Mouse (Mus musculus): Measurements from ENCODE around the gene Arrdc4. TPM values are rescaled to one million over a fixed set of nuclear protein-coding genes. Genes with fewer than 3 reads are reported as not detected.

Gene Arrdc4
- polyA plus RNA-seq, 1 experiment from 2014 or later, result 16.2 TPM

GRCm38 (mm10) chr7:68697313-68697712, 51.7 kb downstream of the Arrdc4 start:
- Histone ChIP-seq H3K27me3 (replicated peaks; ENCODE audit: low read depth, poor library complexity, severe bottlenecking) (no peaks in the 10 kb centered on the region), H3K27ac (replicated peaks) (no peak overlapping the region), H3K4me1 (peaks cover 4% of the 10 kb centered on the region; the same call in 1 of the 2 replicates), H3K4me3 (no peak overlapping the region), H3K9me3 (no peaks in the 10 kb centered on the region), H3K36me3 (replicated peaks) (no peaks in the 10 kb centered on the region)
- 82% methylated on average over 3 of the region's 3 CpGs for WGBS
- DNase-seq (ENCODE audit: low spot score), result no peak

DNA sequence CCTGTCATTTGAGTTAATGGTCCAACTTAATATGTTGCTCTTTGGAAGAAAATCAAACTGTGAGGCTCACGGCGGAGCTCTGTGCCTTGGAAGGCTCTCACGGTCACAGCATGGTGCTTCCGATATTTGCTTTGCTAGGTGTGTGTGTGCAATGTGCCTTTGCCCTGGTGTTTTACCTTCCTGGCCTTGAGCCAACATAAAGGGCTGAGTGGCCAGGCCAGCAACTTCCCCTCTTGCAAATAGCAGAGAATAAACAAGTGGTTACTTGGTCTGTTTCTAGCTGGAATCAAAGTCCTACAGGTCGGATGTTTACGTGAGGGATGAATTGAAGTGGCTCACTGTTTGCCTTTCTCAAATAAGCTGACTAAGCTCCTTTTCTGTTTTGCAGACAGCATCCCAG, 52.1 kb downstream of the Arrdc4 start:
- 83% methylated on average over 6 of the region's 6 CpGs for WGBS
- no peak overlapping the region for H3K27ac ChIP-seq (replicated peaks)
- peaks cover 4% of the 10 kb centered on the region; the same call in 1 of the 2 replicates for H3K4me1 ChIP-seq
- H3K36me3 ChIP-seq (replicated peaks), result no peaks in the 10 kb centered on the region
- no peaks in the 10 kb centered on the region for H3K27me3 ChIP-seq (replicated peaks; ENCODE audit: low read depth, poor library complexity, severe bottlenecking)
- H3K4me3 ChIP-seq, result no peak overlapping the region
- no peaks in the 10 kb centered on the region for H3K9me3 ChIP-seq
- DNase-seq (ENCODE audit: low spot score), result no peak

- peaks cover 4% of the 10 kb centered on the region; the same call in 1 of the 2 replicates for H3K4me1 ChIP-seq
- H3K27me3 ChIP-seq (replicated peaks; ENCODE audit: low read depth, poor library complexity, severe bottlenecking), result no peaks in the 10 kb centered on the region
- no peak overlapping the region for H3K27ac ChIP-seq (replicated peaks)
- no peaks in the 10 kb centered on the region for H3K36me3 ChIP-seq (replicated peaks)
- H3K4me3 ChIP-seq, result no peak overlapping the region
- DNase-seq (ENCODE audit: low spot score), result no peak
- WGBS, result 88% methylated on average over 5 of the region's 5 CpGs
- H3K9me3 ChIP-seq, result no peaks in the 10 kb centered on the region
Measured at GRCm38 (mm10) chr7:68696446-68696845, 52.6 kb downstream of the Arrdc4 start.

- H3K4me1 ChIP-seq, result peaks cover 4% of the 10 kb centered on the region; the same call in 1 of the 2 replicates
- WGBS, result 59% methylated on average over 4 of the region's 4 CpGs
- no peaks in the 10 kb centered on the region for H3K36me3 ChIP-seq (replicated peaks)
- no peak overlapping the region for H3K27ac ChIP-seq (replicated peaks)
- no peak overlapping the region for H3K4me3 ChIP-seq
- no peak for DNase-seq (ENCODE audit: low spot score)
- H3K27me3 ChIP-seq (replicated peaks; ENCODE audit: low read depth, poor library complexity, severe bottlenecking), result no peaks in the 10 kb centered on the region
- 0 out of 2 replicates have a peak, but pooled peaks cover 3% of the 10 kb centered on the region for H3K9me3 ChIP-seq
Measured at GRCm38 (mm10) chr7:68692731-68693130, 56.3 kb downstream of the Arrdc4 start.

DNA sequence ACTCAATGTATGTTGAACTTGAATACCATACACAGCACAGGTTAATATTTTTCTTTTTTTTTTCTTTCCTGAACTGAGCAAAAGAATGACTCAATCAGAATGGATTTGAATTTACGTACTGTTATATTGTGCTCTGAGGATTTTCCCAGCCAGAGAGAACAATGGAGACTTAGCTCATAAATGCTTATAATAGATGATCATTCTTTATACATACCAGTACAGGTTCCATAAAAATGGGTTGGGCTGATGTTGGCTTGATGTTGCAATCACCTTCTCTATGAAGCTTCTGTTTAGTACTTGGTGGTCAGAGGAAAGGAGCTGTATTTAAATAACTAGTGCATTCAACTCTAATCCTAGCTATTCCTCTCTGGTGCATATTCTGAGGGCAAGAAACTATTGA, 57.6 kb downstream of the Arrdc4 start:
- WGBS, result 95% methylated on average over 1 of the region's 1 CpGs
- Histone ChIP-seq H3K36me3 (replicated peaks) (no peaks in the 10 kb centered on the region), H3K4me3 (no peak overlapping the region), H3K27me3 (replicated peaks; ENCODE audit: low read depth, poor library complexity, severe bottlenecking) (no peaks in the 10 kb centered on the region), H3K4me1 (peaks cover 4% of the 10 kb centered on the region; the same call in 1 of the 2 replicates), H3K9me3 (0 out of 2 replicates have a peak, but pooled peaks cover 3% of the 10 kb centered on the region), H3K27ac (replicated peaks) (no peak overlapping the region)
- no peak for DNase-seq (ENCODE audit: low spot score)

DNA sequence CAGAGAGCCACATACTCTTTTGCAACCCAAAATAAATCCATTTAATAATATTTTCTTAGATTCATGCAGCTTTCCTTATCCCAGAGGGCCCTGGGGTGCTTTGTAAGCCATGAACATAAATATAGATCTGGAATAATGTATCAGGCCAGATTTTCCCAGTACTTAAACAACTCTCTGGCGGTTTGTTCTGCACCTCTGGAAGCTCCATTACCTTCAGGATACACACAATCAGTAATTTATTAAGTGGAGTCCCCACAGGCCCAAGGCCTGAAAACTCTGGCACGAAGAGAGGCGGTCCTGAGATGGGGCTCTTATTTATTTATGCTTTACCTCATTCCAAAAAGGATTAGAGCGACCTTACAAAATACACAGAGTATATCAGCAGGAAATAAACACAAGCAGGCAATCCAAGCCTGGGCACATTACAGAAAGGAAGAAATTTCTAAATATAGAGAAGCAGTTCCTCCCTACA, 61.9 kb downstream of the Arrdc4 start:
- Histone ChIP-seq H3K36me3 (replicated peaks) (no peaks in the 10 kb centered on the region), H3K27me3 (replicated peaks; ENCODE audit: low read depth, poor library complexity, severe bottlenecking) (no peaks in the 10 kb centered on the region), H3K4me1 (no peaks in the 10 kb centered on the region), H3K9me3 (0 out of 2 replicates have a peak, but pooled peaks cover 3% of the 10 kb centered on the region), H3K27ac (replicated peaks) (no peak overlapping the region), H3K4me3 (no peak overlapping the region)
- WGBS, result 73% methylated on average over 4 of the region's 4 CpGs
- DNase-seq (ENCODE audit: low spot score), result no peak

All from embryonic facial prominence, embryonic 10.5 days (tissue).